Mouse (Mus musculus): ENCODE measurements around the gene Tvp23a. TPM values are rescaled to one million over a fixed set of nuclear protein-coding genes. Genes with fewer than 3 reads are reported as not detected.

Tvp23a gene
- total RNA-seq, 2 experiments from 2014 or later, result 27.2 to 27.3 TPM

GRCm38 (mm10) chr16:10475919-10476318 lies 28.8 kb upstream of the Tvp23a start:
- Histone ChIP-seq H3K4me3 (no peak overlapping the region), H3K27ac (no peak overlapping the region)
- intact Hi-C loops (cut with DNase I), result no loop called here
- TF ChIP-seq CTCF (IDR thresholded peaks at IDR 0.05), result no peak
- no peak for DNase-seq (ENCODE audit: extremely low spot score in 1 of 2, low spot score in 2 of 2)

DNA sequence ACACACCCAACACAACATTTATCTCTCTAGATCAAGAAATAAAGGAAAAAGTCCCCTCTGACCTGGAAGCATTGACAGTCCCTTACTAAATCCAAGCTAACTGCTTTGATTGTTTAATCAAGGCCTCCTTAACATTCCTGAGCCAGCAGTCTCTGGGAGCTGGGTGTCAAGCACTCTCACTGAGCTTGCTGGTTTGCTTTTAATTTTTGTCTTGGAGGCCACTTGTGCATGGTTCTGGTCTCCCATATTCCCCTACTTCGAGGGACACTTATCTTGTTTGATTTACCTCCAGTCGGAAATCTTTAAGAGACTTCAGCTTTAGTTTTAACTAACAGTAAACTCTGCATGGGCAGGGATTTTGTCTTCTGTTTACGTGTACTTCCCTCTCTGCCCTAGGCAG lies 27.8 kb upstream of the Tvp23a start:
- TF ChIP-seq CTCF (IDR thresholded peaks at IDR 0.05), result no peak
- intact Hi-C loops (cut with DNase I), result no loop called here
- Histone ChIP-seq H3K4me3 (no peak overlapping the region), H3K27ac (no peak overlapping the region)
- DNase-seq (ENCODE audit: extremely low spot score in 1 of 2, low spot score in 2 of 2), result no peak

DNA sequence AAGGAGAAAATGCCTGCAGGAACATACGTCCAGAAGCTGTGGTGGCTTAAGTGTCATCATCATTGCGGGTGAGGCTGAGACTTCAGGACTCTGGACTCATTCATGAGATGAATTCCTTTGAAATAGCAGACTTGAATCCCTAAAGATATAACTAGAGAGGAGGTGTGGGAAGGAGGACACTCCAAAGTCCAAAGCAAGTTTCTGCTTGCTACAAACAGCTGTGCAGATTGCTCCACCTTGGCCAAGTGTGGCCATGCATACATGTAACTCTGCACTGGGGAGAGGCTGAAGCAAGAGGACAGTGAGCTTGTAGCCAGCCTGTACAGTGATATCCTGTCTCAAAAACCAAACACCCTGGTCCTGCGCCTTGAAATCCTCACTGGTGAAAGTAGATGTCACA lies 24.8 kb upstream of the Tvp23a start:
- intact Hi-C loops (cut with DNase I), result no loop called here
- no peak overlapping the region for H3K4me3 ChIP-seq
- H3K27ac ChIP-seq, result no peak overlapping the region
- TF ChIP-seq CTCF (IDR thresholded peaks at IDR 0.05), result no peak
- DNase-seq (ENCODE audit: extremely low spot score in 1 of 2, low spot score in 2 of 2), result no peak

DNA sequence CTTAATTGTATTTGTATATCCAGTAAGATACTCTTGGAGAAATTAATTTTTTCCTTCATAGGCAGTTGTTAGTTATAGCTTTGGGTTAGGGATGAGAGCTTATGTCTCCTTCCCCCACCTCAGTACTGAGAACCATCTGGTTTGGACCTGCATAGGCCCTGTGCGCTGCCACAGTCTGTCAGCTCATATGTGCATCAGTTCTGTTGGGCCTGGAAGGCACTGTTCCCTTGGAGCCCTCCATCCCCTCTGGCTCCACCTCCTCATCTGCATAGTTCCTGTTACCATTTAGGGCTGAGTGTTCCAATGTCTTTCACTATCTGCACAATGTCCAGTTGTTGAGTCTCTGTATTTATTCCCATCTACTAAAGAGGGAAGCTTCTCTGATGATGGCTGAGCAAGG lies 21.0 kb upstream of the Tvp23a start:
- intact Hi-C loops (cut with DNase I), result no loop called here
- no peak for TF ChIP-seq CTCF (IDR thresholded peaks at IDR 0.05)
- no peak overlapping the region for H3K27ac ChIP-seq

DNA sequence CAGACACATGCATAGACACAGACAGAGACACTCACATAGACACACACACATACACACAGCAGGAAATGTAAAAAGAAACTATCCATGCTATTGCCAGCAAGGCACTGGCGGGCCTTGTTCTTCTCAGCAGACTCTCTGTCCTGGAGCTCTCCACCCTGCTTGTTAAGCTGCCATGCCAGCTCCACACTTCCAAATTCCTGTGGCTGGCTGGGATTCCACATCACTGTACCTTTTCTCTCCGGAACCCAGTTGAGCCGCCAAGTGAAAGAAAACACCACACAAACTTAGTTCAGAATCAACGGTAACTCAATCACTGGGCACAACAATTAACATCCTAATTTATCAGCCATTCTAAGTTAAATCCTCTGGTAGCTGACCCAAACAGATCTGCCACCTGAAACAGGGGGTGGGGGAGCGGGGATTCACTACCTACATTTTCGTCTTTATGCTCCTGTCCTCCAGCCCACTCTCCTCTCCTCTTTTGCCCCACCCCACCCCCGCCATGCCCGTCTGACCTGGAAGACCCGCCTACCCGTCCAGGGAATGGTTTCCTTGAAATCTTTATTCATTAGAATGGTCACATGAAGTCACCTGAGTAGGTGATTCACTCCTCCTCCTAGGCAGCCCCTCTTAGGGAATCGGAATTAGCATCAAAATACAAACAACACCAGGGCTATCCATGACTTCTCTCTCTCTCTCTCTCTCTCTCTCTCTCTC lies 20.4 kb upstream of the Tvp23a start:
- H3K4me3 ChIP-seq, result no peak overlapping the region
- intact Hi-C loops (cut with DNase I), result no loop called here
- DNase-seq (ENCODE audit: extremely low spot score in 1 of 2, low spot score in 2 of 2), result no peak
- no peak for TF ChIP-seq CTCF (IDR thresholded peaks at IDR 0.05)
- H3K27ac ChIP-seq, result no peak overlapping the region

More for the DNA sequence above, 21.0 kb upstream of the Tvp23a start:
- no peak overlapping the region for H3K4me3 ChIP-seq
- DNase-seq (ENCODE audit: extremely low spot score in 1 of 2, low spot score in 2 of 2), result no peak

DNA sequence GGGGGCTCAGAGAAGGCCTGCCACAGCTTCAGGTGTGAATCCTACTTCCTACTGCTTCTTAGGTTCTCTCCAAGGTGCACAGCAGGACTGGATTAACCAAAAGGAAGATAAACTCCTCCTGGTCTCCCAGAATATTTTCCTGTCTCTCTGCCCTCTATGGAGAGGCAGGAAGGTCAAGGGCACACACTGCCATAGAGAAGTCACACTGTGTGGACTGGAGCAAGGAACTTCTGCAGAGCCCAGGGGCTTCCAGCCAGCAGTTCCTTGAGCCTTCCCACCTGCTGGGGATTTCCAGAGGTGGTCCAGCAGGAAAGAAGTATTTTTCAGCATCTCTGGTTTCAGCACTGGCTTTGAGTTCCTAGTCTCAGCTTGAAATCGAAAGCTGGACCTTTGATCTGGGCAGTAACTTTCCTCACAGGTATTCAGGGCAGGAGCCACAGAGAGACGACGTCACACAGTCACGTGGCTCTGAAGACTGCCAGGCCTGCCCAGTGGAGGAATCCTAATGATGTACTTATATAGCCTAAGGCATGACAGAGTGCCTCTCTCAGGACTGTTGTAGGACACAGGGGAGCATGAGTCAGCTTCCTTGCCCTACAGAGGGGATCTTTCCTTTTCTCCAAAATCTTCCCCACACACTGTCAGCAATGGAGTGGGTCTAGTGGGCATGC lies 18.0 kb upstream of the Tvp23a start:
- TF ChIP-seq CTCF (IDR thresholded peaks at IDR 0.05), result no peak
- DNase-seq (ENCODE audit: extremely low spot score in 1 of 2, low spot score in 2 of 2), result no peak

GRCm38 (mm10) chr16:10461178-10461577 lies 14.0 kb upstream of the Tvp23a start:
- Histone ChIP-seq H3K4me3 (no peak overlapping the region), H3K27ac (no peak overlapping the region)
- intact Hi-C loops (cut with DNase I), result no loop called here
- DNase-seq (ENCODE audit: extremely low spot score in 1 of 2, low spot score in 2 of 2), result no peak
- no peak for TF ChIP-seq CTCF (IDR thresholded peaks at IDR 0.05)

More for the DNA sequence above, 18.0 kb upstream of the Tvp23a start:
- Histone ChIP-seq H3K4me3 (no peak overlapping the region), H3K27ac (no peak overlapping the region)
- intact Hi-C loops (cut with DNase I), result no loop called here

DNA sequence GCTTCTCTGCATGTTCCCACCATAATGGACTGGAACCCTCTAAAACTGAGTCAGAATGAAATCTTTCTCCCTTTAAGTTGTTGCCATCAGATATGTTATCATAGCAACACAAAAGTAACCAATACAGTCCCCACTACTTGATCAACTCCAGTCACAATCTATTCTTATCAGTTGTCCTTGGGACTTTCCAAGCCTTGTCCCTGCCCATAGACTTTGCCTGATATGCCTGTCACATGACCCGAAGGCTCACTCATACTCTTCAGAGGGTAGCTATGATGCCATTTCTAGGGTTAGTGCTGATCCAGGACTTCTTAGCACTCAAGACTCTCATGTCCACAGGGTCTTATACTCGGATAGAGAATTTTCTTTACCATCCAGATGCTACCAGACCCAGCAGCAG lies 13.0 kb upstream of the Tvp23a start:
- H3K4me3 ChIP-seq, result no peak overlapping the region
- intact Hi-C loops (cut with DNase I), result no loop called here
- no peak overlapping the region for H3K27ac ChIP-seq
- no peak for TF ChIP-seq CTCF (IDR thresholded peaks at IDR 0.05)
- DNase-seq (ENCODE audit: extremely low spot score in 1 of 2, low spot score in 2 of 2), result no peak

DNA sequence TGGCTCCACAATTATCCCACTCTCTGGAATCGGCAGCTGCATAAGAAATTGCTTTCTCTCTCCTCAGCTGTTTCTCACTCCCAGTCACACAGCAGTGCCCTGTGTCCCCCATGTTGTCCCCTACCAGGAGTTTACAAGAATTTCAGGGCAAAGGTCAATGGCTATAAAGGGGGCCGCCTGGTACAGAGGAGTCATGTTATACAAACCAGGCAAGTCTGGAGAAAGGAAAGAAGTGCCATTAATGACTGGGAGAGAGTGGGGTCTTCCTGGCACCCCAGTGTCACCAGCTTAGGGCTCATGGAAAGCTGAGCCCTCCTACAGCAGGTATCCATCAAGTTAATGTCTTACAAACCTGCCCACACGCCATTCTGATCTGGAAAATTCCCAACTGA lies 7.4 kb upstream of the Tvp23a start:
- Histone ChIP-seq H3K27ac (no peak overlapping the region), H3K4me3 (no peak overlapping the region)
- DNase-seq (ENCODE audit: extremely low spot score in 1 of 2, low spot score in 2 of 2), result no peak
- TF ChIP-seq CTCF (IDR thresholded peaks at IDR 0.05), result no peak
- intact Hi-C loops (cut with DNase I), result no loop called here

- H3K4me3 ChIP-seq, result no peak overlapping the region
- TF ChIP-seq CTCF (IDR thresholded peaks at IDR 0.05), result no peak
- intact Hi-C loops (cut with DNase I), result no loop called here
- no peak for DNase-seq (ENCODE audit: extremely low spot score in 1 of 2, low spot score in 2 of 2)
- H3K27ac ChIP-seq, result no peak overlapping the region
Observed at GRCm38 (mm10) chr16:10453872-10454582, 6.9 kb upstream of the Tvp23a start.

- Histone ChIP-seq H3K27ac (no peak overlapping the region), H3K4me3 (no peak overlapping the region)
- intact Hi-C loops (cut with DNase I), result no loop called here
- TF ChIP-seq CTCF (IDR thresholded peaks at IDR 0.05), result no peak
- DNase-seq (ENCODE audit: extremely low spot score in 1 of 2, low spot score in 2 of 2), result peak; percentile 57 to 67
Observed at GRCm38 (mm10) chr16:10452445-10452896, 5.3 kb upstream of the Tvp23a start.

GRCm38 (mm10) chr16:10451906-10452305 lies 4.7 kb upstream of the Tvp23a start:
- DNase-seq (ENCODE audit: extremely low spot score in 1 of 2, low spot score in 2 of 2), result no peak
- Histone ChIP-seq H3K27ac (no peak overlapping the region), H3K4me3 (no peak overlapping the region)
- intact Hi-C loops (cut with DNase I), result no loop called here
- TF ChIP-seq CTCF (IDR thresholded peaks at IDR 0.05), result no peak

All from left cerebral cortex, adult 2 months (tissue).